Comparison of ENCODE assay signal across 10 mouse cellular contexts in genomic region chr7:25073924-25074323, GRCm38 (mm10). TPM values are rescaled to one million over a fixed set of nuclear protein-coding genes. Genes with fewer than 3 reads are reported as not detected.
DNase-seq lines count a peak whose midpoint lies in the region; ATAC-seq lines count a peak whose summit lies in the region.
"Had no signal": no experiment of that assay in that cellular context is flagged by ENCODE, and none has a peak within 500 bp of the region (broad histone marks: within the 10 kb centered on the region; RNA-seq: fewer than 3 reads in every experiment).

No protein-coding gene starts in this region.

- no peaks in the 10 kb centered on the region for H3K9me3 ChIP-seq in neural tube, embryonic 13.5 days
- H3K9me3 ChIP-seq in stomach, embryonic 16.5 days (replicated peaks; ENCODE audit: control insufficient read depth, low read length) = no peaks in the 10 kb centered on the region

- no peak for DNase-seq in neural tube, embryonic 10.5 days (ENCODE audit: extremely low spot score, low spot score)
- peak; percentile 56 to 80 for DNase-seq in frontal cortex, postnatal 14 days (ENCODE audit: low spot score in 2 of 2)
- peak; percentile 78 to 80 for DNase-seq in left cerebral cortex, postnatal 36 days (ENCODE audit: low spot score in 2 of 2)
- DNase-seq in thymus, postnatal 14 days = no peak
- no peak for DNase-seq in lung, postnatal 14 days
- DNase-seq: kidney, adult 11 months; spleen, adult 18-20 months had no signal

- 0 out of 2 replicates have a peak overlapping the region, but pooled peaks have one; percentile 92 for H3K9ac ChIP-seq in neural tube, embryonic 13.5 days
- H3K9ac ChIP-seq in stomach, embryonic 16.5 days (ENCODE audit: low read length) = peak overlapping the region; percentile 90; the same call in 1 of the 2 replicates

- no peaks in the 10 kb centered on the region for H3K27me3 ChIP-seq in neural tube, embryonic 13.5 days
- no peaks in the 10 kb centered on the region for H3K27me3 ChIP-seq in stomach, embryonic 16.5 days (ENCODE audit: control insufficient read depth, insufficient read depth, low read length)

- intact Hi-C loops in left cerebral cortex, postnatal 36 days (cut with DNase I) = loop anchor here (2.0 to 10.0 kb wide), 3 partner anchors 65 to 241 kb away; partner anchors contain the start of genes Megf8 and Rps19

- H3K36me3 ChIP-seq in neural tube, embryonic 13.5 days = no peaks in the 10 kb centered on the region
- H3K36me3 ChIP-seq in stomach, embryonic 16.5 days (ENCODE audit: control insufficient read depth, insufficient read depth, low read length) = no peaks in the 10 kb centered on the region

- no peak overlapping the region for H3K4me3 ChIP-seq in neural tube, embryonic 13.5 days
- no peak overlapping the region for H3K4me3 ChIP-seq in stomach, embryonic 16.5 days (replicated peaks; ENCODE audit: low read length)

- H3K4me1 ChIP-seq in neural tube, embryonic 13.5 days (replicated peaks) = peaks cover 73% of the 10 kb centered on the region
- peaks cover 46% of the 10 kb centered on the region for H3K4me1 ChIP-seq in stomach, embryonic 16.5 days (ENCODE audit: control insufficient read depth, insufficient read depth, low read length)

- ATAC-seq in neural tube, embryonic 13.5 days (ENCODE audit: low read depth) = no peak
- no peak for ATAC-seq in stomach, embryonic 16.5 days (ENCODE audit: insufficient read depth, low FRiP score)
- no peak for ATAC-seq in cerebellum, adult (ENCODE audit: insufficient number of reproducible peaks, low FRiP score, low TSS enrichment)

- 87% methylated on average over 8 of the region's 8 CpGs for WGBS in neural tube, embryonic 13.5 days
- WGBS in stomach, embryonic 16.5 days = 86% methylated on average over 8 of the region's 8 CpGs

- H3K27ac ChIP-seq in neural tube, embryonic 13.5 days (replicated peaks) = peak overlapping the region; percentile 94
- H3K27ac ChIP-seq in stomach, embryonic 16.5 days (ENCODE audit: low read length) = no peak overlapping the region

- H3K4me2 ChIP-seq in neural tube, embryonic 13.5 days = no peak overlapping the region
- no peak overlapping the region for H3K4me2 ChIP-seq in stomach, embryonic 16.5 days (ENCODE audit: low read depth, low read length)

RNA-seq across cellular contexts. Expression of gene Zfp574, which starts 1.6 kb away (rescaled TPM):
- 32.8 and 35.4 TPM in 2 replicates for polyA plus RNA-seq in neural tube, embryonic 13.5 days (2015; fragmentation: Nextera tagmentation; extraction: Ambion mirVana)
- 10 to 100 TPM; 34.9 to 40.4 TPM for total RNA-seq in left cerebral cortex, postnatal 36 days (2021)
- polyA plus RNA-seq in stomach, embryonic 16.5 days (2015; fragmentation: Nextera tagmentation; extraction: Ambion mirVana) = 23.1 and 25.2 TPM in 2 replicates

RNA-seq across cellular contexts. Expression of gene Grik5, which starts 1.8 kb away (rescaled TPM):
- polyA plus RNA-seq in neural tube, embryonic 13.5 days (2015; fragmentation: Nextera tagmentation; extraction: Ambion mirVana) = 15.2 and 15.3 TPM in 2 replicates
- 100 to 1,000 TPM; 225 to 248 TPM for total RNA-seq in left cerebral cortex, postnatal 36 days (2021)
- 3.6 and 4.0 TPM in 2 replicates for polyA plus RNA-seq in stomach, embryonic 16.5 days (2015; fragmentation: Nextera tagmentation; extraction: Ambion mirVana)

Comparison
In these comparisons a context has a peak if more than half of its experiments do, and no peak if none do; other contexts are left out.
1. DNase-seq: peak in frontal cortex, postnatal 14 days (2 of 2) and left cerebral cortex, postnatal 36 days (2 of 2); none in neural tube, embryonic 10.5 days (single experiment), thymus, postnatal 14 days (single experiment) and lung, postnatal 14 days (single experiment).